Mouse (Mus musculus) embryonic facial prominence, embryonic 12.5 days (tissue): ENCODE results near the gene BC049730. TPM values are rescaled to one million over a fixed set of nuclear protein-coding genes. Genes with fewer than 3 reads are reported as not detected.
"Not testable (repeated sequence)": the region's sequence is repeated elsewhere in the genome, so short reads cannot be mapped to it uniquely, and the experiment has no call there.

ENCODE experiments used
- ATAC-seq: fragments of 200-750 bp; cut with Nextera tagmentation; 2 replicates; pipeline ENCODE4 v1.8.0; 2017; ENCODE audit not compliant: insufficient number of reproducible peaks, insufficient read depth, low FRiP score, low TSS enrichment
- H3K27ac ChIP-seq: fragments of 300-500 bp; sonication (generic); 2 replicates; pipeline ENCODE4 v1.5.1; 2016; ENCODE audit warnings: mild to moderate bottlenecking
- H3K27me3 ChIP-seq: fragments of 300-500 bp; sonication (generic); 2 replicates; pipeline ENCODE4 v1.6.1; 2016; ENCODE audit warnings: mild to moderate bottlenecking, moderate library complexity
- H3K36me3 ChIP-seq: fragments of 300-500 bp; sonication (generic); 2 replicates; pipeline ENCODE4 v1.6.1; 2016; ENCODE audit warnings: mild to moderate bottlenecking
- H3K4me1 ChIP-seq: fragments of 300-500 bp; sonication (generic); 2 replicates; pipeline ENCODE4 v1.6.1; 2016
- H3K4me2 ChIP-seq: fragments of 300-500 bp; sonication (generic); replicated peaks from 2 replicates; pipeline ENCODE4 v1.6.1; 2016; ENCODE audit warnings: mild to moderate bottlenecking, moderate library complexity
- H3K4me3 ChIP-seq: fragments of 300-500 bp; sonication (generic); 2 replicates; pipeline ENCODE4 v1.5.1; 2016; ENCODE audit warnings: mild to moderate bottlenecking
- H3K9ac ChIP-seq: fragments of 300-500 bp; sonication (generic); 2 replicates; pipeline ENCODE4 v1.6.1; 2016; ENCODE audit warnings: mild to moderate bottlenecking, moderate library complexity
- H3K9me3 ChIP-seq: fragments of 300-500 bp; sonication (generic); 2 replicates; pipeline ENCODE4 v1.6.1; 2016; ENCODE audit warnings: mild to moderate bottlenecking, moderate library complexity
- WGBS: fragments of 180-500 bp; shearing (Covaris S2); methylation state at CpG from one replicate; pipeline ENCODE4 v1.1.7; 2016; 5-methylcytosine and 5-hydroxymethylcytosine counted together
- polyA plus RNA-seq: library from polyadenylated mRNA; unstranded; fragments of >200 nt; fragmentation: Nextera tagmentation; extraction: Ambion mirVana; gene quantifications from 2 replicates; pipeline ENCODE4 v1.2.1, GENCODE M21; 2016

Gene BC049730
- polyA plus RNA-seq, 1 experiment from 2014 or later = not detected

- H3K4me3 ChIP-seq, H3K27me3 ChIP-seq, H3K4me1 ChIP-seq, H3K9me3 ChIP-seq, H3K4me2 ChIP-seq, H3K9ac ChIP-seq, ATAC-seq, H3K36me3 ChIP-seq, H3K27ac ChIP-seq: not testable (repeated sequence)
- WGBS = 81% methylated on average over 9 of the region's 9 CpGs
Measured at GRCm38 (mm10) chr7:24702841-24703240, 6.2 kb upstream of the BC049730 start.

DNA sequence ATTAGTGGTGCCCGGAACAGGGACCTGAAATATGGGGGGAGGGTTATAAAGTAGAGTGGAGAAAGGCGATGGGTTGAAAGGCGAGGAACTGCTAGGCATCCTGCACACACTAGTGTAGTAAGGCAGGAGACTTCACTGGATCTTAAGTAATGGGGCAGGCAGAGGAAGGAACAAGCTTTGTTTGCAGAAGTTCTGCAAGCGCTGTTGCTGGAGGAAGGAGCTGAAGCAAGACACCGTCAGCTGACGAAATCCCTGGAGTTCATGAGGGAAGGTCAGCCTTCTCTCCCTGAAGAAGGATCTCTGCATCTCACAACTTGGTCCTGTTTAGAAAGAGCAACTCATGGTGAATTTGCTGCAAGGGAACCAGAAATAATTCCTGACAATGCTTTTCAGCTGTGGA is 6.0 kb downstream of the BC049730 start:
- Histone ChIP-seq H3K4me1 (no peaks in the 10 kb centered on the region), H3K4me3 (no peak overlapping the region), H3K27me3 (no peaks in the 10 kb centered on the region), H3K27ac (no peak overlapping the region), H3K9ac (no peak overlapping the region), H3K36me3 (no peaks in the 10 kb centered on the region), H3K4me2 (no peak overlapping the region), H3K9me3 (no peaks in the 10 kb centered on the region)
- no peak for ATAC-seq
- WGBS = 74% methylated on average over 6 of the region's 6 CpGs

DNA sequence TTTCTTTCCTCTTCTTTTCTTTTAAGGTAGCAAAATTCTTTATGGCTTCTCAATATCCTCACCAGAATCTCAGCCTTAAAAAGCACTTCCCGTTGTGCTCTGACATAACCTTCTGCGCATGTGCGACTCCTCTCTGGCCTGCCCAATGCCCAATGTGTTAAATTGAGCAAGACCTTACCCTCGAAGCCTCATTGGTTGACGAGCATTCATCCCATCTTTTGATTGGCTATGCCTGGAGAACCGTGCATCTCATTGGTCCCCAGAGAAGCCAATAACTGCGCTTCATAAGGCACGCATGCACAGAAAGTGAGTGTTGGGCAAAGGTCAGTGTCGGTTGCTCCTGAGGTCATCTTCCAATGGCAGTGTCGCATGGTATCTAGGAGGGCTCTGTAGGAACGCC is 17.8 kb downstream of the BC049730 start, which contains the start of gene Gm4763:
Gene Gm4763, minus strand, starts transcription at position 101 of the 400 bp plus-strand sequence.
- H3K27me3 ChIP-seq, H3K9me3 ChIP-seq, H3K4me2 ChIP-seq, H3K4me3 ChIP-seq, H3K4me1 ChIP-seq, H3K9ac ChIP-seq, ATAC-seq, H3K27ac ChIP-seq, H3K36me3 ChIP-seq: not testable (repeated sequence)
- 89% methylated on average over 11 of the region's 11 CpGs for WGBS

- no peak overlapping the region for H3K4me3 ChIP-seq
- H3K4me1 ChIP-seq = 0 out of 2 replicates have a peak, but pooled peaks cover 9% of the 10 kb centered on the region
- no peaks in the 10 kb centered on the region for H3K9me3 ChIP-seq
- H3K27ac ChIP-seq = no peak overlapping the region
- no peaks in the 10 kb centered on the region for H3K36me3 ChIP-seq
- no peak for ATAC-seq
- 15% methylated on average over 17 of the region's 17 CpGs for WGBS
- no peaks in the 10 kb centered on the region for H3K27me3 ChIP-seq
- H3K4me2 ChIP-seq = peak overlapping the region; percentile 27
- H3K9ac ChIP-seq = 0 out of 2 replicates have a peak overlapping the region, but pooled peaks have one; percentile 0
Measured at GRCm38 (mm10) chr7:24735970-24736670, 27.1 kb downstream of the BC049730 start.

GRCm38 (mm10) chr7:24750695-24751094 is 41.7 kb downstream of the BC049730 start:
- H3K27ac ChIP-seq = 0 out of 2 replicates have a peak overlapping the region, but pooled peaks have one; percentile 50
- no peak overlapping the region for H3K9ac ChIP-seq
- no peak overlapping the region for H3K4me2 ChIP-seq
- WGBS = 43% methylated on average over 4 of the region's 4 CpGs
- H3K27me3 ChIP-seq = no peaks in the 10 kb centered on the region
- ATAC-seq = no peak
- H3K4me3 ChIP-seq = no peak overlapping the region
- 0 out of 2 replicates have a peak, but pooled peaks cover 6% of the 10 kb centered on the region for H3K4me1 ChIP-seq
- H3K9me3 ChIP-seq = no peaks in the 10 kb centered on the region
- H3K36me3 ChIP-seq = no peaks in the 10 kb centered on the region

DNA sequence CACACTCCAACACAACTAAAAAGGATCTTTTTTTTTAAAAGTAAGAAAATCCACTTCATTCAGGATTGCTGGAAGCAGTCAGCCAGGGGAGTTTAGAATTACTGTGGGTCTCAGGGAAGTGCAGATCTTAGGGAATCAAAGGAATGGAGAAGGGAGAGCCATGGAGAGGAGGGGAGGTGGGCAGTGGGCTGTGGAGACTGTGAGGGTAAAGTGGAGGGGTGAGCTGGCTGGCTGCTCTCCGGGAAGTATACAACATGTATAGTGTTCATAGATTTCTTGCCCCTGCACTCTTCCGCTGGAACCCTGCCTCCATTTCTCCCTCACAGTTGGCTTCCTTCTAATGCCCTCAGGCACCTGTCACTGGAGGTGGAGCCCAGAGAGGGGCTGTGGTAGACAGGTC is 42.6 kb downstream of the BC049730 start:
- no peaks in the 10 kb centered on the region for H3K9me3 ChIP-seq
- ATAC-seq = no peak
- H3K4me3 ChIP-seq = no peak overlapping the region
- H3K4me1 ChIP-seq = 0 out of 2 replicates have a peak, but pooled peaks cover 6% of the 10 kb centered on the region
- no peak overlapping the region for H3K9ac ChIP-seq
- no peaks in the 10 kb centered on the region for H3K27me3 ChIP-seq
- no peak overlapping the region for H3K4me2 ChIP-seq
- 0 out of 2 replicates have a peak overlapping the region, but pooled peaks have one; percentile 50 for H3K27ac ChIP-seq
- 62% methylated on average over 2 of the region's 2 CpGs for WGBS
- no peaks in the 10 kb centered on the region for H3K36me3 ChIP-seq

DNA sequence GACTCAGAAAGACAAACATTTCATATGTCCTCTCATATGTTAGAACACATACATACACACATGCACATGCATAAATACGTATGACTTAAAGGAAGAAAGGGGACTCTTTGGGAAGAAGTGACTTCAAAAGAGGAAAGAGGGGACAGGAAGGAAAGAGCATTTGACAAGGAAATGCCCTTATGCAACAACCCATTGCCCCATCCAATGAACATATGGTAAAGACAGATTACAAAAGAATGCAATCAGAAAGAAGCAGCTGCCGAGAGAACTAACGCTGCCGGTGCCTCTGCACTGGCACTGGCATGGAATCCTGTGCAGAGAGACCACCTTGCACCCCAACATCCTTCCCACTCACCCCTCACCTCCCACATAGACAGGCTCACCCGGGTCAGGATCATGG is 44.4 kb downstream of the BC049730 start:
- 0 out of 2 replicates have a peak, but pooled peaks cover 6% of the 10 kb centered on the region for H3K4me1 ChIP-seq
- no peak overlapping the region for H3K4me2 ChIP-seq
- WGBS = 82% methylated on average over 5 of the region's 5 CpGs
- no peaks in the 10 kb centered on the region for H3K9me3 ChIP-seq
- no peak overlapping the region for H3K4me3 ChIP-seq
- H3K27ac ChIP-seq = no peak overlapping the region
- no peaks in the 10 kb centered on the region for H3K27me3 ChIP-seq
- no peak for ATAC-seq
- H3K36me3 ChIP-seq = no peaks in the 10 kb centered on the region
- no peak overlapping the region for H3K9ac ChIP-seq

DNA sequence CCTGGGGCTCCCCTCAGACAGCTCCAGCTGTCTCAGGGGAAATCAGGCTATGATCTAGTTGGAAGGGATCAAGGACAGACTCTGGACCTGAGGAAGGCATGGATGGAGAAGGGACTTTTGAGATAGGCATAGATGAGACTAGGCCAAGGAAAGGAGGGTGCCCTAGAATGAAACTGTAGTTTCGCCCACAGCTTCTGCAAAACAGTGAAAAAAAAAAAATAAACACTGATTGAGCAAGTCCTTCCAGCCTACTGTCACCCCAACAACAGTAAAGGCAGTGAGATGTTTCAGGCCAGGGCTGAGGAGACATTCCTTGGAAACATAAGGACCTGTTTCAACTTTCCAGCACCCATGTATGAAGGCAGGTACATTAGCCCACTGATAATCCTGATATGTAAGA is 49.5 kb downstream of the BC049730 start:
- Histone ChIP-seq H3K4me3 (no peak overlapping the region), H3K36me3 (no peaks in the 10 kb centered on the region), H3K9ac (no peak overlapping the region), H3K4me1 (no peaks in the 10 kb centered on the region), H3K27ac (no peak overlapping the region), H3K9me3 (no peaks in the 10 kb centered on the region), H3K4me2 (no peak overlapping the region), H3K27me3 (no peaks in the 10 kb centered on the region)
- 71% methylated on average over 1 of the region's 1 CpGs for WGBS
- ATAC-seq = no peak

GRCm38 (mm10) chr7:24760211-24760610 is 51.2 kb downstream of the BC049730 start, which contains the start of gene Cd177:
TSS of gene Cd177 (minus strand) at chr7:24760311.
- no peak within 1 kb of the TSS for H3K27ac ChIP-seq
- no peaks in the 10 kb centered on the region for H3K36me3 ChIP-seq
- H3K4me2 ChIP-seq = no peak within 1 kb of the TSS
- no peak within 1 kb of the TSS for H3K4me3 ChIP-seq
- H3K27me3 ChIP-seq = no peaks in the 10 kb centered on the region
- ATAC-seq = 0 out of 2 replicates have a peak, but pooled peaks have one; percentile 35
- no peaks in the 10 kb centered on the region for H3K4me1 ChIP-seq
- WGBS = 73% methylated on average over 6 of the region's 6 CpGs
- no peak within 1 kb of the TSS for H3K9ac ChIP-seq
- no peaks in the 10 kb centered on the region for H3K9me3 ChIP-seq

GRCm38 (mm10) chr7:24761161-24761560 is 52.1 kb downstream of the BC049730 start:
- Histone ChIP-seq H3K27ac (no peak overlapping the region), H3K4me2 (no peak overlapping the region), H3K27me3 (no peaks in the 10 kb centered on the region), H3K9me3 (no peaks in the 10 kb centered on the region), H3K4me3 (no peak overlapping the region), H3K36me3 (no peaks in the 10 kb centered on the region), H3K9ac (no peak overlapping the region), H3K4me1 (no peaks in the 10 kb centered on the region)
- no peak for ATAC-seq
- WGBS = 66% methylated on average over 6 of the region's 6 CpGs

- 89% methylated on average over 8 of the region's 8 CpGs for WGBS
- no peak for ATAC-seq
Measured at GRCm38 (mm10) chr7:24762574-24762973, 53.5 kb downstream of the BC049730 start.

More at GRCm38 (mm10) chr7:24762574-24762973, 53.5 kb downstream of the BC049730 start:
- Histone ChIP-seq H3K9me3 (no peaks in the 10 kb centered on the region), H3K36me3 (no peaks in the 10 kb centered on the region), H3K9ac (no peak overlapping the region), H3K27ac (no peak overlapping the region), H3K27me3 (no peaks in the 10 kb centered on the region), H3K4me3 (no peak overlapping the region), H3K4me2 (no peak overlapping the region), H3K4me1 (no peaks in the 10 kb centered on the region)
